Mouse (Mus musculus): ENCODE results near the gene Gtf2a1. TPM values are rescaled to one million over a fixed set of nuclear protein-coding genes. Genes with fewer than 3 reads are reported as not detected.
"Not testable (repeated sequence)": the region's sequence is repeated elsewhere in the genome, so short reads cannot be mapped to it uniquely, and the experiment has no call there.

The Gtf2a1 gene
- total and polyA plus RNA-seq, 2 experiments from 2014 or later: 18.6 to 20.0 TPM

DNA sequence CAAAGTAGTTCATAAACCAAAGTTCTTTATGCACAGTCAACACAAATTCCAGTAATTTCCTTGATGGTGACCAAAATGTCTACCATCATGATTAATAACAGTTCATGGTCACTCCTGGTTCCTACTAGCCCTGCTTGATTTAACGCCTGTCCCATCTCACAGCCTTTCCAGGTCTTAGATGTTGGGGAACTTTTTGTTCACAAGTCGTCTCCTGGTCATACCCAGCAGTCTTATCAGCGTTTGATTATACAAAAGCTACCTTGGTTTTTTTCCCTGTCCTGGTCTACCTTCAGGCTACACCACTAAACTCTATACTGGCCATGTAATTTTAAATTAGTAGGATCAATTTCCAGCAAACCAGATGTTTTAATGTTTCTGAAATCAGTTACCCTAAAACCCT lies 3.2 kb downstream of the Gtf2a1 start:
- H3K27me3 ChIP-seq (ENCODE audit: control insufficient read depth, insufficient read depth, low read length): no peaks in the 10 kb centered on the region
- H3K36me3 ChIP-seq (replicated peaks; ENCODE audit: control insufficient read depth, insufficient read depth, low read length): peaks cover 20% of the 10 kb centered on the region
- TF ChIP-seq EP300 (IDR thresholded peaks at IDR 0.05; ENCODE audit: low read depth): no peak
- peaks cover 18% of the 10 kb centered on the region for H3K4me1 ChIP-seq (ENCODE audit: control insufficient read depth, insufficient read depth)
- H3K4me2 ChIP-seq (ENCODE audit: low read depth, low read length): peak overlapping the region; percentile 84; the same call in 1 of the 2 replicates
- H3K9ac ChIP-seq (replicated peaks; ENCODE audit: low read depth, low read length): no peak overlapping the region; the same call in 1 of the 2 replicates
- DNase-seq (ENCODE audit: low spot score) (no peak), ATAC-seq (ENCODE audit: insufficient read depth, low read depth) (no peak)
- 60% methylated on average over 3 of the region's 3 CpGs for WGBS
- H3K9me3 ChIP-seq (replicated peaks; ENCODE audit: control insufficient read depth, low read length): no peaks in the 10 kb centered on the region
- no peak overlapping the region for H3K4me3 ChIP-seq (ENCODE audit: low read depth, low read length)
- H3K27ac ChIP-seq (ENCODE audit: low read depth): no peak overlapping the region

DNA sequence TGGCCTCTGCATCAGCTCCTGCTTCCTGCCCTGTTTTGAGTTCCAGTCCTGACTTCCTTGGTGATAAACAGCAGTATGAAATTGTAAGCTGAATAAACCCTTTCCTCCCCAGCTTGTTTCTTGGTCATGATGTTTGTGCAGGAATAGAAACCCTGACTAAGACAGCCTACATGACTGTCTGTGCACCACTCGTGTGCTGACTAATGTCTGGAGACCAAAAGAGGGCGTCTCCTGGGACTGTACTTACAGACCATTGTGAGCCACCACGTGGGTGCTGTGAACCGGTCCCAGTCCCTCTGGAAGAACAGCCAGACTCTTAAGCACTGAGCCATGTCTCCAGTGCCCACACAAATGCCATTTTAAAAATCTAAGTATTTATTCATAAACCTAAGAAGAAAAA lies 4.5 kb downstream of the Gtf2a1 start:
- 85% methylated on average over 4 of the region's 4 CpGs for WGBS
- DNase-seq (ENCODE audit: low spot score); H3K4me3 ChIP-seq (ENCODE audit: low read depth, low read length): not testable (repeated sequence)

DNA sequence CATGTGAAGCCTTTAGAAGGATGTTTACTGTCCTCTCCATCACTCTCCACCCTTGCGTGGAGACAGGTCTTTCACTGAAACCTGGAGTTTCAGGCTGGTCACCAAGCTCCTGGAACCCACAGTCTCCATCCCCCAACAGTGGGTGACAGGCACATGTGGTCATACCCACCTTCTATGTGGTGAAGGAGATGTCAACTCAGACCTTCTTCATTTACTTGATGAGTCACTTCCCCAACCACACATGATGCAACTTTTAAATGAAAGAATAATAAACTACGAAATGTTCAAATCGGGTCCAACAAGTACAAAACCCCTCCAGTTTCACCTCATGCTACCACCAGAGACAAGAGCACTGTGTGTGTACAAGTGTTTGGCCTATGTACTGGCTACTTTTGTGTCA lies 5.1 kb downstream of the Gtf2a1 start:
- no peak for DNase-seq (ENCODE audit: low spot score)
- WGBS: 88% methylated on average over 3 of the region's 3 CpGs
- Histone ChIP-seq H3K4me2 (ENCODE audit: low read depth, low read length) (no peak overlapping the region), H3K27me3 (ENCODE audit: control insufficient read depth, insufficient read depth, low read length) (no peaks in the 10 kb centered on the region), H3K4me1 (ENCODE audit: control insufficient read depth, insufficient read depth) (peaks cover 12% of the 10 kb centered on the region), H3K9me3 (replicated peaks; ENCODE audit: control insufficient read depth, low read length) (no peaks in the 10 kb centered on the region), H3K36me3 (replicated peaks; ENCODE audit: control insufficient read depth, insufficient read depth, low read length) (peaks cover 35% of the 10 kb centered on the region), H3K9ac (replicated peaks; ENCODE audit: low read depth, low read length) (no peak overlapping the region), H3K27ac (ENCODE audit: low read depth) (no peak overlapping the region), H3K4me3 (ENCODE audit: low read depth, low read length) (no peak overlapping the region)
- TF ChIP-seq CTCF (IDR thresholded peaks at IDR 0.05; ENCODE audit: low read depth): no peak
- no peak for TF ChIP-seq EP300 (IDR thresholded peaks at IDR 0.05; ENCODE audit: low read depth)
- no peak for ATAC-seq (ENCODE audit: insufficient read depth, low read depth)

More for the DNA sequence above, 4.5 kb downstream of the Gtf2a1 start:
- not testable (repeated sequence) for H3K27me3 ChIP-seq (ENCODE audit: control insufficient read depth, insufficient read depth, low read length); H3K4me2 ChIP-seq (ENCODE audit: low read depth, low read length); H3K9ac ChIP-seq (replicated peaks; ENCODE audit: low read depth, low read length); H3K9me3 ChIP-seq (replicated peaks; ENCODE audit: control insufficient read depth, low read length); ATAC-seq (ENCODE audit: insufficient read depth, low read depth); H3K27ac ChIP-seq (ENCODE audit: low read depth)
- peaks cover 29% of the 10 kb centered on the region for H3K36me3 ChIP-seq (replicated peaks; ENCODE audit: control insufficient read depth, insufficient read depth, low read length)
- H3K4me1 ChIP-seq (ENCODE audit: control insufficient read depth, insufficient read depth): peaks cover 16% of the 10 kb centered on the region

DNA sequence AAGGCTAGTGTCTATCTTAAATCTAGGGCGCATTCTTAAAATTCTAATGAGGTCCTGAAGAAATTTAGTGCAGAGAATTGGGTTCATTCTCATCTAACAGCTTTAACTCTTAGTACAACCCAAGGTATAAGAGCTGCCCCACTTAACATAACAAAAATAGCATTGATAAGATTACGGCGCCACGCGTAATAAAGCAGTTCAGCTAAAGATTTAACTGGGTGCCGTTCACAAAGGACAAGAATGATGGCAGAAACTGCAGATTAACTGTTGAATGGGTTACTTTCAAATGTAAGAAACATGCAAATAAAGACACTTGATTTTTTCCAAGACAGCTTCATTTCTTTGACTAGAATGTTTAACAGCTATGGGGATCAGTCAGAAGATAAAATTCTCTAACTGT lies 6.9 kb downstream of the Gtf2a1 start:
- DNase-seq (ENCODE audit: low spot score): no peak
- ATAC-seq (ENCODE audit: insufficient read depth, low read depth): no peak
- no peak overlapping the region for H3K4me3 ChIP-seq (ENCODE audit: low read depth, low read length)
- no peak overlapping the region for H3K27ac ChIP-seq (ENCODE audit: low read depth)
- no peaks in the 10 kb centered on the region for H3K27me3 ChIP-seq (ENCODE audit: control insufficient read depth, insufficient read depth, low read length)
- H3K9me3 ChIP-seq (replicated peaks; ENCODE audit: control insufficient read depth, low read length): no peaks in the 10 kb centered on the region
- H3K9ac ChIP-seq (replicated peaks; ENCODE audit: low read depth, low read length): no peak overlapping the region
- WGBS: 37% methylated on average over 6 of the region's 6 CpGs
- H3K36me3 ChIP-seq (replicated peaks; ENCODE audit: control insufficient read depth, insufficient read depth, low read length): peaks cover 42% of the 10 kb centered on the region
- peaks cover 12% of the 10 kb centered on the region for H3K4me1 ChIP-seq (ENCODE audit: control insufficient read depth, insufficient read depth)
- no peak for TF ChIP-seq EP300 (IDR thresholded peaks at IDR 0.05; ENCODE audit: low read depth)
- no peak for TF ChIP-seq CTCF (IDR thresholded peaks at IDR 0.05; ENCODE audit: low read depth)
- no peak overlapping the region for H3K4me2 ChIP-seq (ENCODE audit: low read depth, low read length)

DNA sequence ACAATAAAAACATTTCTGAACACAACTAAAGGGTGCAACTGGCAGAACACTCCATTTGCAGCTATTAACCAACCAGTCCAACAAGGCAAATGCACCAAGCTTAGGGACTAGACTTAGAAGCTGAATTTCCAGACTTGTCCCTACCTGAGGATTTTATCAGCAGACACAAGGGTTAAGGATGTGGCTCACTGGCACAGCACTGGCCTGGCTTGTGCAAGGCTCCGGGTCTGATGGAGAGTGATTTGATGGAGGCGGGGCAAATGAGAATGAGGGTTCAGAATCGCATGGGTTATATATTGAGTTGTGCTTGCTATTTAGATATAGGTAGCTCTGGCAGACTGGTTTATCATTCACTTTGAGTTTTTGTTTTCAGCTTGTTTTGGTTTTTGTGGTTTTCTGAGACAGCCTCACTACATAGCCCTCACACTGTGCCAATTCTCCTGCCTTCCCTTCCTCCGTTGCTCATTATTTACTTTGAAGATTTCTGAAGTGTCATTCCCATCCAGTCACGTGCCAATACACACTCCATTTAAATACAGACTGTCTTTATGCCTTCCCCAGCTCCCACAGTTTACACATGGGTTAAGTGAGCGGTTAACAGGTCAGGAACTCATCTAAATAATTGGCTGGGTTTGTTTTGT lies 7.8 kb downstream of the Gtf2a1 start:
- no peak overlapping the region for H3K9ac ChIP-seq (replicated peaks; ENCODE audit: low read depth, low read length)
- H3K27me3 ChIP-seq (ENCODE audit: control insufficient read depth, insufficient read depth, low read length): no peaks in the 10 kb centered on the region
- peaks cover 47% of the 10 kb centered on the region for H3K36me3 ChIP-seq (replicated peaks; ENCODE audit: control insufficient read depth, insufficient read depth, low read length)
- no peak overlapping the region for H3K4me3 ChIP-seq (ENCODE audit: low read depth, low read length)
- no peak overlapping the region for H3K4me2 ChIP-seq (ENCODE audit: low read depth, low read length)
- ATAC-seq (ENCODE audit: insufficient read depth, low read depth) (no peak), DNase-seq (ENCODE audit: low spot score) (no peak)
- WGBS: 70% methylated on average over 6 of the region's 6 CpGs
- peaks cover 10% of the 10 kb centered on the region for H3K4me1 ChIP-seq (ENCODE audit: control insufficient read depth, insufficient read depth)
- H3K27ac ChIP-seq (ENCODE audit: low read depth): no peak overlapping the region
- TF ChIP-seq CTCF (IDR thresholded peaks at IDR 0.05; ENCODE audit: low read depth): no peak
- TF ChIP-seq EP300 (IDR thresholded peaks at IDR 0.05; ENCODE audit: low read depth): no peak
- H3K9me3 ChIP-seq (replicated peaks; ENCODE audit: control insufficient read depth, low read length): no peaks in the 10 kb centered on the region

All from heart, postnatal 0 days (tissue).